Mouse (Mus musculus) brain, embryonic 14.5 days (tissue): Measurements from ENCODE around the gene Chst3.

Experiments used
- CTCF ChIP-seq: fragments of 200-500 bp; IDR thresholded peaks from 2 replicates; pipeline ENCODE4 v1.5.1; 2012; ENCODE audit warnings: inconsistent platforms, mild to moderate bottlenecking, moderate library complexity, borderline replicate concordance; ENCODE audit not compliant: insufficient read depth, insufficient read length; ENCODE audit errors: extremely low read depth
- POLR2A ChIP-seq: fragments of 200-500 bp; IDR thresholded peaks from 2 replicates; pipeline ENCODE4 v1.6.1; 2012; ENCODE audit warnings: mild to moderate bottlenecking, inconsistent platforms, borderline replicate concordance; ENCODE audit not compliant: poor library complexity, insufficient read depth, insufficient read length, severe bottlenecking; ENCODE audit errors: extremely low read depth

GRCm38 (mm10) chr10:60260557-60261294 lies 41.7 kb upstream of the Chst3 start:
- no peak for TF ChIP-seq POLR2A
- TF ChIP-seq CTCF, result no peak
